Mouse (Mus musculus): ENCODE results near the gene Zfp738. TPM values are rescaled to one million over a fixed set of nuclear protein-coding genes. Genes with fewer than 3 reads are reported as not detected.
"Not testable (repeated sequence)": the region's sequence is repeated elsewhere in the genome, so short reads cannot be mapped to it uniquely, and the experiment has no call there.

Zfp738 gene
- 9.9 and 10.4 TPM in 2 replicates for polyA plus RNA-seq (2012; rRNA removed)

DNA sequence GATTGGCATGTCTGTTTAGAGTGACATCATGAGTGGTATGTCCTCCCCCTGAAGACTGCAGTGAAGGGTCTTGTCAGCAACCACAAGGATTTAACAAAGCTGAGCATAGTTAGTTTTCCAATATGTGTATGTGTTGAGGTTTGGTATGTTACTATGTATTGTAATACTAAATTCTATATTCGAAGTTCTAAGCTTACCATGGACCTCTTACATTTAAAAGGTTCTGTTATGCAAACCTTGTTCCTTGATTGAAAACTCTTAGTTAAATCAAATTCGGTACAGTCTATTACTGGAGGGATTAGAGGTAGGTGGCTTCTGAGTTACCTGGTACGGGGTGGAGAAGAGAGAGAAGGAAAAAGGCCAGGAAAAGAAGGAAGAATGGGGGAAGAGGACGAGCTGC lies at the start of gene Zfp738:
Zfp738 (minus strand) TSS at position 101 of the 400 bp plus-strand sequence.
- WGBS = 90% methylated on average over 4 of the region's 4 CpGs
- no peak within 1 kb of the TSS for H3K27ac ChIP-seq (ENCODE audit: control insufficient read depth, insufficient read depth, low read length)
- no peaks in the 10 kb centered on the region for H3K27me3 ChIP-seq (ENCODE audit: control insufficient read depth, insufficient read depth, low read length)
- no peaks in the 10 kb centered on the region for H3K4me1 ChIP-seq (replicated peaks; ENCODE audit: control insufficient read depth, insufficient read depth, low read length)
- no peaks in the 10 kb centered on the region for H3K36me3 ChIP-seq (ENCODE audit: control insufficient read depth, insufficient read depth, low read length)
- TF ChIP-seq POLR2A (IDR thresholded peaks at IDR 0.05; ENCODE audit: control insufficient read depth, extremely low read depth, insufficient read depth, low read length, poor library complexity) (no peak), CTCF (IDR thresholded peaks at IDR 0.05; ENCODE audit: borderline replicate concordance, control insufficient read depth, extremely low read depth, insufficient read depth, low read length, poor library complexity) (no peak)
- H3K4me3 ChIP-seq (ENCODE audit: control insufficient read depth, insufficient read depth, low read length) = no peak within 1 kb of the TSS
- no peak for DNase-seq

GRCm38 (mm10) chr13:67734391-67734790 lies 47.5 kb upstream of the Zfp738 start:
- H3K27ac ChIP-seq (ENCODE audit: control insufficient read depth, insufficient read depth, low read length); DNase-seq: not testable (repeated sequence)

DNA sequence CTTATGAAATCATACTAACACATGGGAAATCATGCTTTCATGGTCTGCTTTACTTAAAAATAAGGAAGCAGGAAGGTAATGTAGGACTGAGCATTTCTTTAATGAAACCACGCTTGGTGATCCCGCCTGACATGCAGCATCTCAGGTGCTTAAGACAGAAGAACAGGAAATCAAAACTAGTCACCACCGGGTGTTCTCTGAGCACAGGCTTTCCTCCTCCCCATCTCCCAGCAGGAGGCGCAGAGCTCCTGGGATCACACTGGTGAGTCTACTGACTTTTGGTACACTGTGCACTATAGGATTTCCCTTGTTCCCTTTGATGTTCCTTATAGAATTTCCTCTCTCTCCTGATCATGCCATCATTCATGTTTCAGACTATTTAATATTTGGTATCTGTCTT lies 42.6 kb upstream of the Zfp738 start:
- not testable (repeated sequence) for H3K4me1 ChIP-seq (replicated peaks; ENCODE audit: control insufficient read depth, insufficient read depth, low read length); H3K4me3 ChIP-seq (ENCODE audit: control insufficient read depth, insufficient read depth, low read length); H3K36me3 ChIP-seq (ENCODE audit: control insufficient read depth, insufficient read depth, low read length); H3K27ac ChIP-seq (ENCODE audit: control insufficient read depth, insufficient read depth, low read length); H3K27me3 ChIP-seq (ENCODE audit: control insufficient read depth, insufficient read depth, low read length)
- WGBS = 18% methylated on average over 4 of the region's 4 CpGs
- DNase-seq = peak; percentile 27

More at GRCm38 (mm10) chr13:67734391-67734790, 47.5 kb upstream of the Zfp738 start:
- not testable (repeated sequence) for H3K4me1 ChIP-seq (replicated peaks; ENCODE audit: control insufficient read depth, insufficient read depth, low read length); H3K36me3 ChIP-seq (ENCODE audit: control insufficient read depth, insufficient read depth, low read length); H3K4me3 ChIP-seq (ENCODE audit: control insufficient read depth, insufficient read depth, low read length); H3K27me3 ChIP-seq (ENCODE audit: control insufficient read depth, insufficient read depth, low read length)
- WGBS = 96% methylated on average over 9 of the region's 9 CpGs

DNA sequence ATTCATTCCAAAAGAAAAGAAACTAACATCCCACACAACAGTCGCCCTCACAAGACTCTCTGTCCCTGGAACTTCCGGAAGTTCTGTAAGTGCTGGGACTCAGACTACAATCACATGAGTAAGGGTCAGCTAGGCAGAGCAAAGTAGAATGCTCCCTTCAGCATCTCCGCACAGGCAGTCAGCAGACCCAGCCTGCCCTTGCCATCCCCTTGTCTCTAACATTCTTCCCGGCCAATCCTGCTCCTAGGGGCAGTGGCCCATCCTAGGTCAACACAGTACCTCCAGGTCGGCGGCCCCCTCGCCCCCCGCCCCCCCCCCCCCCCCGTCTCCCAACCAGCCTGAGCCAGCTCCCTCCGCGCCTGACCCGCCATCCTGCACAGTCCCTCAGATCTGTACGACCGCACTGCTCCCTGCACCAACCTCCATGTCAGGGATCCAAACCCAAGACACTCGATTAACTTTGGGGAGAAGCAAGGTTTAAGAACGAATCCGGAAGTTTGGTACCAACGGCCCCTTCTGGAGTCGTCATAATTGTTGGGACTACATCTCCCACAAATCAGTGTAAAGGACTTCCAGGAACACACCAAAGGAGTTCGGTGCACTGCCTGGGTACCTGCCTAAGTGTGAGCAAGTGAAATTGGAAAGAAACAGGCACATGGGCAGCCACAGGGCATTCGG lies 41.9 kb upstream of the Zfp738 start, which contains the start of gene Zfp65:
Zfp65 (minus strand) TSS at position 533 of the 678 bp plus-strand sequence.
- WGBS = 3% methylated on average over 16 of the region's 21 CpGs
- TF ChIP-seq CTCF (IDR thresholded peaks at IDR 0.05; ENCODE audit: borderline replicate concordance, control insufficient read depth, extremely low read depth, insufficient read depth, low read length, poor library complexity) (no peak), POLR2A (IDR thresholded peaks at IDR 0.05; ENCODE audit: control insufficient read depth, extremely low read depth, insufficient read depth, low read length, poor library complexity) (no peak)
- H3K4me1 ChIP-seq (replicated peaks; ENCODE audit: control insufficient read depth, insufficient read depth, low read length) = peaks cover 2% of the 10 kb centered on the region; the same call in 1 of the 2 replicates
- H3K27me3 ChIP-seq (ENCODE audit: control insufficient read depth, insufficient read depth, low read length) = no peaks in the 10 kb centered on the region
- peak within 1 kb of the TSS; percentile 64 for H3K4me3 ChIP-seq (ENCODE audit: control insufficient read depth, insufficient read depth, low read length)
- H3K36me3 ChIP-seq (ENCODE audit: control insufficient read depth, insufficient read depth, low read length) = no peaks in the 10 kb centered on the region
- H3K27ac ChIP-seq (ENCODE audit: control insufficient read depth, insufficient read depth, low read length) = no peak within 1 kb of the TSS
- DNase-seq = peak; percentile 26

DNA sequence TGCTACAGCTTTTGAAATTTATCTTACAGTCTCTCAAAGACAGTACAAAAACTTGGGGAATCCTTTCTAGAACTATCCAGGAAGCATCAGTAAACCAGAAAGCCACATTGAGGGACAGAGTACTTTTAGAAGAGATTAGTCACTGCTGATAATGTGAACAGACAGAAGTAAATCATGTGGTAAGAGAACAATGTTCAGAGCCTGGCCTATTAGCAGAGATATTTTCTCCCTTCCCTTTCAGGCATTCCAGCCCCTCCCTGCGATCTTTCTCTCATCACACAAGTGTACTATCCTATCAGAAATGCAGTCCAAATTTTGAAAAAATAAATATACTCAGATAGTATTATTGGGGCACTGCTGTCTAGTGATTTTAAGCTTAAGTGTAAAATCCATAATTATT lies 41.2 kb upstream of the Zfp738 start:
- H3K4me1 ChIP-seq (replicated peaks; ENCODE audit: control insufficient read depth, insufficient read depth, low read length) = peaks cover 4% of the 10 kb centered on the region
- WGBS = 77% methylated on average over 1 of the region's 1 CpGs
- no peak for DNase-seq
- TF ChIP-seq POLR2A (IDR thresholded peaks at IDR 0.05; ENCODE audit: control insufficient read depth, extremely low read depth, insufficient read depth, low read length, poor library complexity) (no peak), CTCF (IDR thresholded peaks at IDR 0.05; ENCODE audit: borderline replicate concordance, control insufficient read depth, extremely low read depth, insufficient read depth, low read length, poor library complexity) (no peak)
- no peaks in the 10 kb centered on the region for H3K27me3 ChIP-seq (ENCODE audit: control insufficient read depth, insufficient read depth, low read length)
- H3K27ac ChIP-seq (ENCODE audit: control insufficient read depth, insufficient read depth, low read length) = no peak overlapping the region
- no peaks in the 10 kb centered on the region for H3K36me3 ChIP-seq (ENCODE audit: control insufficient read depth, insufficient read depth, low read length)
- H3K4me3 ChIP-seq (ENCODE audit: control insufficient read depth, insufficient read depth, low read length) = no peak overlapping the region

- not testable (repeated sequence) for DNase-seq; H3K4me1 ChIP-seq (replicated peaks; ENCODE audit: control insufficient read depth, insufficient read depth, low read length); H3K27me3 ChIP-seq (ENCODE audit: control insufficient read depth, insufficient read depth, low read length); H3K36me3 ChIP-seq (ENCODE audit: control insufficient read depth, insufficient read depth, low read length); H3K4me3 ChIP-seq (ENCODE audit: control insufficient read depth, insufficient read depth, low read length); H3K27ac ChIP-seq (ENCODE audit: control insufficient read depth, insufficient read depth, low read length)
- 98% methylated on average over 2 of the region's 2 CpGs for WGBS
Measured at GRCm38 (mm10) chr13:67725331-67725730, 38.5 kb upstream of the Zfp738 start.

- no peak for TF ChIP-seq POLR2A (IDR thresholded peaks at IDR 0.05; ENCODE audit: control insufficient read depth, extremely low read depth, insufficient read depth, low read length, poor library complexity)
- no peak for TF ChIP-seq CTCF (IDR thresholded peaks at IDR 0.05; ENCODE audit: borderline replicate concordance, control insufficient read depth, extremely low read depth, insufficient read depth, low read length, poor library complexity)
- Histone ChIP-seq H3K36me3 (ENCODE audit: control insufficient read depth, insufficient read depth, low read length) (no peaks in the 10 kb centered on the region), H3K27me3 (ENCODE audit: control insufficient read depth, insufficient read depth, low read length) (no peaks in the 10 kb centered on the region), H3K4me1 (replicated peaks; ENCODE audit: control insufficient read depth, insufficient read depth, low read length) (peaks cover 4% of the 10 kb centered on the region), H3K27ac (ENCODE audit: control insufficient read depth, insufficient read depth, low read length) (peak overlapping the region; percentile 50; the same call in 1 of the 2 replicates), H3K4me3 (ENCODE audit: control insufficient read depth, insufficient read depth, low read length) (peak overlapping the region; percentile 100)
- DNase-seq = peak; percentile 88
- 1% methylated on average over 17 of the region's 17 CpGs for WGBS
Measured at GRCm38 (mm10) chr13:67723848-67724479, 37.1 kb upstream of the Zfp738 start.

- not testable (repeated sequence) for H3K36me3 ChIP-seq (ENCODE audit: control insufficient read depth, insufficient read depth, low read length); H3K4me3 ChIP-seq (ENCODE audit: control insufficient read depth, insufficient read depth, low read length); H3K27me3 ChIP-seq (ENCODE audit: control insufficient read depth, insufficient read depth, low read length); H3K27ac ChIP-seq (ENCODE audit: control insufficient read depth, insufficient read depth, low read length); H3K4me1 ChIP-seq (replicated peaks; ENCODE audit: control insufficient read depth, insufficient read depth, low read length); DNase-seq
- WGBS = 58% methylated on average over 2 of the region's 2 CpGs
Measured at GRCm38 (mm10) chr13:67683841-67684240, 3.0 kb downstream of the Zfp738 start.

Measured in thymus, adult 2 months (tissue).